Mouse (Mus musculus) limb, embryonic 14.5 days (tissue): ENCODE data around the gene Nrf1. TPM values are rescaled to one million over a fixed set of nuclear protein-coding genes. Genes with fewer than 3 reads are reported as not detected.

ENCODE experiments used
- ATAC-seq: fragments of 200-750 bp; cut with Nextera tagmentation; 2 replicates; pipeline ENCODE4 v1.8.0; 2017; ENCODE audit warnings: low read depth, moderate number of reproducible peaks, moderate TSS enrichment; ENCODE audit not compliant: low FRiP score
- DNase-seq: peaks from one replicate; pipeline ENCODE4 v3.0.0-alpha.2; 2015; ENCODE audit warnings: low spot score
- H3K27ac ChIP-seq: fragments of 300-500 bp; sonication (generic); replicated peaks from 2 replicates; pipeline ENCODE4 v1.5.1; 2014; ENCODE audit warnings: low read depth, mild to moderate bottlenecking, low read length, moderate library complexity, mixed read lengths
- H3K27me3 ChIP-seq: fragments of 300-500 bp; sonication (generic); 2 replicates; pipeline ENCODE4 v1.6.1; 2014; ENCODE audit warnings: low read length, mixed read lengths; ENCODE audit not compliant: control insufficient read depth, insufficient read depth
- H3K36me3 ChIP-seq: fragments of 300-500 bp; sonication (generic); 2 replicates; pipeline ENCODE4 v1.6.1; 2014; ENCODE audit warnings: mild to moderate bottlenecking, low read length, moderate library complexity, mixed read lengths; ENCODE audit not compliant: control insufficient read depth, insufficient read depth
- H3K4me1 ChIP-seq: fragments of 300-500 bp; sonication (generic); 2 replicates; pipeline ENCODE4 v1.6.1; 2014; ENCODE audit warnings: antibody characterized with exemption, low read length, mixed read lengths; ENCODE audit not compliant: control insufficient read depth, insufficient read depth
- H3K4me2 ChIP-seq: fragments of 300-500 bp; sonication (generic); replicated peaks from 2 replicates; pipeline ENCODE4 v1.6.1; 2014; ENCODE audit warnings: low read depth, mild to moderate bottlenecking, low read length, moderate library complexity; ENCODE audit not compliant: severe bottlenecking
- H3K4me3 ChIP-seq: fragments of 300-500 bp; sonication (generic); replicated peaks from 2 replicates; pipeline ENCODE4 v1.5.1; 2014; ENCODE audit warnings: low read length
- H3K9ac ChIP-seq: fragments of 300-500 bp; sonication (generic); 2 replicates; pipeline ENCODE4 v1.6.1; 2014; ENCODE audit warnings: mild to moderate bottlenecking, low read depth, low read length, moderate library complexity; ENCODE audit not compliant: severe bottlenecking
- H3K9me3 ChIP-seq: fragments of 300-500 bp; sonication (generic); 2 replicates; pipeline ENCODE4 v1.6.1; 2016; ENCODE audit warnings: low read length; ENCODE audit not compliant: control insufficient read depth
- POLR2A ChIP-seq: fragments of 200-500 bp; IDR thresholded peaks from 2 replicates; pipeline ENCODE4 v1.8.0; 2012; ENCODE audit warnings: inconsistent platforms, mild to moderate bottlenecking, moderate library complexity, borderline replicate concordance; ENCODE audit not compliant: insufficient read depth, insufficient read length; ENCODE audit errors: extremely low read depth
- WGBS: fragments of 180-500 bp; shearing (Covaris S2); extraction: QIAGEN DNeasy Blood & Tissue Kit; methylation state at CpG from one replicate; pipeline ENCODE4 v1.1.7; 2014; 5-methylcytosine and 5-hydroxymethylcytosine counted together
- polyA plus RNA-seq, 2 experiments: library from polyadenylated mRNA; depleted of rRNA in 1 of 2; stranded (reverse) in 1 of 2; unstranded in 1 of 2; fragments of >200 nt; fragmentation: Nextera tagmentation in 1 of 2; extraction: Ambion mirVana in 1 of 2; gene quantifications; 2 replicates each; pipeline versions ENCODE4 v1.2.1 to v1.2.3; 2012 to 2014

Gene Nrf1
- polyA plus RNA-seq, 2 experiments: 47.7 to 70.7 TPM

GRCm38 (mm10) chr6:30172820-30173550 is 125.2 kb downstream of the Nrf1 start:
- no peak for TF ChIP-seq POLR2A
- Histone ChIP-seq H3K4me1 (peaks cover 21% of the 10 kb centered on the region), H3K4me3 (peak overlapping the region; percentile 34), H3K4me2 (peak overlapping the region; percentile 54), H3K9me3 (no peaks in the 10 kb centered on the region), H3K36me3 (no peaks in the 10 kb centered on the region), H3K27ac (no peak overlapping the region), H3K27me3 (peaks cover 82% of the 10 kb centered on the region), H3K9ac (peak overlapping the region; percentile 29; the same call in 1 of the 2 replicates)
- no peak for DNase-seq
- no peak for ATAC-seq
- WGBS: 2% methylated on average over 38 of the region's 44 CpGs

- TF ChIP-seq POLR2A: no peak
- peak overlapping the region; percentile 54 for H3K4me2 ChIP-seq
- peak overlapping the region; percentile 29; the same call in 1 of the 2 replicates for H3K9ac ChIP-seq
- no peak overlapping the region for H3K27ac ChIP-seq
- DNase-seq: peak; percentile 32
- WGBS: 1% methylated on average over 51 of the region's 80 CpGs
- H3K27me3 ChIP-seq: peaks cover 90% of the 10 kb centered on the region
- H3K9me3 ChIP-seq: peaks cover under 1% of the 10 kb centered on the region; the same call in 1 of the 2 replicates
- peak overlapping the region; percentile 34 for H3K4me3 ChIP-seq
- H3K4me1 ChIP-seq: peaks cover 25% of the 10 kb centered on the region
- no peaks in the 10 kb centered on the region for H3K36me3 ChIP-seq
- 0 out of 2 replicates have a peak, but pooled peaks have one; percentile 27 for ATAC-seq
Observed at GRCm38 (mm10) chr6:30173551-30174460, 126.0 kb downstream of the Nrf1 start.

GRCm38 (mm10) chr6:30174461-30175224 is 126.9 kb downstream of the Nrf1 start:
- TF ChIP-seq POLR2A: no peak
- peak overlapping the region; percentile 34 for H3K4me3 ChIP-seq
- no peak overlapping the region for H3K27ac ChIP-seq
- H3K36me3 ChIP-seq: no peaks in the 10 kb centered on the region
- under 1% methylated on average over 24 of the region's 33 CpGs for WGBS
- peaks cover 4% of the 10 kb centered on the region; the same call in 1 of the 2 replicates for H3K9me3 ChIP-seq
- H3K9ac ChIP-seq: peak overlapping the region; percentile 29
- H3K4me2 ChIP-seq: peak overlapping the region; percentile 54
- H3K27me3 ChIP-seq: peaks cover 97% of the 10 kb centered on the region
- DNase-seq (no peak), ATAC-seq (0 out of 2 replicates have a peak, but pooled peaks have one; percentile 10)
- peaks cover 27% of the 10 kb centered on the region for H3K4me1 ChIP-seq

GRCm38 (mm10) chr6:30175225-30175917 is 127.6 kb downstream of the Nrf1 start:
- Histone ChIP-seq H3K27me3 (peaks cover 97% of the 10 kb centered on the region), H3K27ac (no peak overlapping the region)
- DNase-seq: no peak

More at GRCm38 (mm10) chr6:30175225-30175917, 127.6 kb downstream of the Nrf1 start:
- Histone ChIP-seq H3K36me3 (no peaks in the 10 kb centered on the region), H3K9ac (peak overlapping the region; percentile 16), H3K4me1 (peaks cover 28% of the 10 kb centered on the region), H3K4me2 (peak overlapping the region; percentile 54), H3K9me3 (peaks cover 4% of the 10 kb centered on the region; the same call in 1 of the 2 replicates), H3K4me3 (peak overlapping the region; percentile 34)
- no peak for TF ChIP-seq POLR2A
- no peak for ATAC-seq
- 1% methylated on average over 42 of the region's 45 CpGs for WGBS
